Mouse (Mus musculus): ENCODE measurements around the gene Zfp764. TPM values are rescaled to one million over a fixed set of nuclear protein-coding genes. Genes with fewer than 3 reads are reported as not detected.
"Not testable (repeated sequence)": the region's sequence is repeated elsewhere in the genome, so short reads cannot be mapped to it uniquely, and the experiment has no call there.

Zfp764 gene
- polyA plus RNA-seq, 1 experiment from 2014 or later = 6.6 TPM

DNA sequence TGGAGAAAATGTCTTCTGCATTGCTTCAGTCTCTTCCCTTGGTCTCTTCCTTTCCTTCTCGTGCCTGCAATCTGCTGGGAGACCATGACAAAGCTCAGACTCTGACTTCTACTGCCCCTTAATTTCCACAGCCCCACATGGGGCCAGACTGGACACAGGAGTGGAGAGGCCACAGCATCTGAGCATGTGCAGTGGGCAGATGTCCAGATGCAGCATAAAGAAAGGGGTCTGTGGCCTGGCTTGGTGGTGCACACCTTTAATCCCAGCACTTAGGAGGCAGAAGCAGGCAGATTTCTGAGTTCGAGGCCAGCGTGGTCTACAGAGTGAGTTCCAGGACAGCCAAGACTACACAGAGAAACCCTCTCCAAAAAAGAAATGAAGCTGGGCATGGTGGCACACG is 21.1 kb downstream of the Zfp764 start:
- not testable (repeated sequence) for H3K9me3 ChIP-seq; H3K4me3 ChIP-seq; DNase-seq (ENCODE audit: low spot score); H3K27me3 ChIP-seq (ENCODE audit: insufficient read depth, poor library complexity, severe bottlenecking); H3K27ac ChIP-seq
- 92% methylated on average over 4 of the region's 4 CpGs for WGBS
- H3K4me1 ChIP-seq = peaks cover 13% of the 10 kb centered on the region
- H3K36me3 ChIP-seq = peaks cover 30% of the 10 kb centered on the region

DNA sequence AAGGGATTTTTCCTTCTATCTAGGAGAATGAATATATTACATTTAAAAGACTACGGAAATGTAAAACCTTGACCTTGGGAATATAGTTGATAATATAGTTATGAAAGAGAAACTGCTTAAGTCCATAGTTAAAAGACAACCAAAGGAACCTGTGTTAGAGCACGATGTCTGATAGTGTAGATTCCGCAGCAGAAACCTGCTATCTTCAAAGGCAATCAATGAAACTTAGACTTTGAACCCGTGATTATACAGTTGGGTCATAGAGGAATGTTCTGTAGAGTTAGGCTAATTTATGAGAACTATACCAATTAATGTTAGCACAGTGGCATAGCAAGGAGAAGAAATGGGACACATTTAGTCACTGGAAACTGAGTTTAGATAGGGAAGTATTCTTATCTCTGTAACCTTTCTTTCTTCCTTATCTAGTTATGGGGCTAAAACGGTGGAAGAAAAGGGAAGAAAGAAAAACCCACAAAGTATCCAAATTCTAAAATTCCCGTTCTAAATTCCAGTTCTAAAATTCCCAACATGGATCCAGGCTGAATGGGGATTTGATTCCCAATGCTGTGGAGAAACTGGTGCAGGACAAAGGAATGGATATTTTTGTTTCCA is 28.2 kb downstream of the Zfp764 start:
- peaks cover 19% of the 10 kb centered on the region for H3K36me3 ChIP-seq
- WGBS = 62% methylated on average over 6 of the region's 6 CpGs
- H3K27ac ChIP-seq = no peak overlapping the region
- no peak for DNase-seq (ENCODE audit: low spot score)
- H3K4me1 ChIP-seq = 0 out of 2 replicates have a peak, but pooled peaks cover 3% of the 10 kb centered on the region
- H3K4me3 ChIP-seq = no peak overlapping the region
- H3K9me3 ChIP-seq = no peaks in the 10 kb centered on the region
- no peaks in the 10 kb centered on the region for H3K27me3 ChIP-seq (ENCODE audit: insufficient read depth, poor library complexity, severe bottlenecking)

DNA sequence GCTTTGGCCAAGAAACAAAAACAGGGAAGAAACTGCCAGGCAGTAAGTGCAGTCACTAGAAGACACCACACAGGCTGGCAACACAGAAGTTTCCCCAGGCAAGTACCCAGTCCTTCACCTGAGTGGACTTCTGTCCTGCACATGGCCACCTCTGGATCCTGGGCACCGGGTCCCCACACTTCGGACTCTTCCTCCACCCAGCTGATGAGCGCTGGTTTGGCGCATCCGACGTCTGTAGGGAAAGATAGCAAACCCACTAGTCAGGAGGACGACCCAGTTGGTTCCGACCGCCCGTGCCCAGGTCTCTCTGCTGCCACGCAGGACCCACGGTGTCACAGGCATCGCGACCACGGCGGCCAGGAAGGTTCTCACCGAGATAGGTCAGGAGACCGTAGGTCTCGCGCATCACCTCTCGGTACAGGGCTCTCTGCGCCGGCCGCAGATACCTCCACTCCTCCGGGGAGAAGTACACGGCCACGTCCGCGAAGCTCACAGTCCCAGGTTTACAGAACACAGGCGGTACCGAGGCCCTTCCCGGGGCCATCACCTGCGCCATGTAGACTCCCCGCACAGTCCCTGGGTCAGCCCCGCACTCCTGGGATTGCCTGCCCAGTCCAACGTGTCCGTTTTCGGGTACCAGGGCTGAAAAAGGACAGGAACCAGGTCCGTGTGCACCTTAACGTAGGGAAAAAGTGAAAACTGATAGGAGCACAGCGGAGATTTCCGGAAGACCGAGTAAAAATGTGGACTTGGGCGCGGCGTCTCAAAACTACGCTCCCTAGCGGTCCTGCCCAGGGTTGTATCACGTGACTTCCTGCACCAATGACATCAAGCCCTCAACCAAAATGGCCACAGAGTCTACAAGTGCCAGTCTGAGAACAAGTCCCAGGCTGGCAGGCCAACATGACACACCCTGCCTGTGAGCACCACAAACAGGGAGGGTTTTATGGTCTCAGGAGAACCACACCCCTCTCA is 31.1 kb downstream of the Zfp764 start, which contains the start of gene Zfp747:
Gene Zfp747 (minus strand): TSS at position 780 of the 975 bp plus-strand sequence.
- Histone ChIP-seq H3K36me3 (peaks cover 24% of the 10 kb centered on the region), H3K27ac (peak within 1 kb of the TSS; percentile 89), H3K4me3 (peak within 1 kb of the TSS; percentile 79)
- 3% methylated on average over 49 of the region's 49 CpGs for WGBS
- not testable (repeated sequence) for H3K9me3 ChIP-seq; H3K4me1 ChIP-seq; H3K27me3 ChIP-seq (ENCODE audit: insufficient read depth, poor library complexity, severe bottlenecking)
- peak; percentile 96 for DNase-seq (ENCODE audit: low spot score)

DNA sequence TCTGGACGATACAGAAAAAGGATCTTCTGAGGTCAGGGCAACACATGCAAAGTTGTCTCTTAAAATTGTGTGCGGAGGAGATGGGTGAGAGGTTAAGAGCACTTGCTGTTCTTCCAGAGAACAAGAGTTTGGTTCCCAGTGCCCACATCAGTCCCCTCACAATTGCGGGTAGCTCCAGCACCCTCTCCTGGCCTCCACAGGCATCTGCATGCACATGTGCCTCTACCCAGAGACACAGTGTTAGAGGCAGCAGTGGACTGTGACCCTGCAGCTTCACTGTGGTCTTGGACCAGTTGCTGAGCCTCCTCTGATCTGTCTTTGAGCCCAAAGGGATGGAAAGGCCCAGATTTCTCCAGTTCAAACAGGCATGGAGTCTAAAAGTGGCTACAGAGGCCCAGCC is 34.8 kb downstream of the Zfp764 start:
- WGBS = 71% methylated on average over 3 of the region's 3 CpGs
- not testable (repeated sequence) for H3K27ac ChIP-seq; DNase-seq (ENCODE audit: low spot score); H3K27me3 ChIP-seq (ENCODE audit: insufficient read depth, poor library complexity, severe bottlenecking); H3K4me3 ChIP-seq; H3K9me3 ChIP-seq; H3K4me1 ChIP-seq
- H3K36me3 ChIP-seq = peaks cover 24% of the 10 kb centered on the region

DNA sequence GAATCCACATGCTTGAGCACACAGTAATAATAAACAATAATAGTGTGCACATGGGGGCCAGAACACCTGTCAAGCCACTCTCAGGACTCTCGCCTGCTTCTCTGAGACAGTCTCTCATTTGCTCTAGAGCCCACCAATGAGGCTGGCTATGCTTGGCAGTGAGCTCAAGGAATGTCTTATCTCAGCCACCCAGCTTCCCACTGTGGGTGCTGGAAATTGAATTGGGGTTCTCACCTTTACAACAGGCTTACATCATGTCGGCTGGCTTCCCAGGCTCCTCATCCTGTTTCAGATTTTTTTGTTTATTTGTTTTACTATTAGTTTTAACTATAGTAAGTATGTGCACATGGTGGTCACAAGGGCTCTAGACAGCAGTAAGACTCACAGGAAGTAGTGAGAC is 35.4 kb downstream of the Zfp764 start:
- no peak for DNase-seq (ENCODE audit: low spot score)
- Histone ChIP-seq H3K27ac (no peak overlapping the region), H3K36me3 (peaks cover 24% of the 10 kb centered on the region), H3K9me3 (no peaks in the 10 kb centered on the region), H3K4me3 (no peak overlapping the region), H3K4me1 (0 out of 2 replicates have a peak, but pooled peaks cover 3% of the 10 kb centered on the region), H3K27me3 (ENCODE audit: insufficient read depth, poor library complexity, severe bottlenecking) (no peaks in the 10 kb centered on the region)
- WGBS = 65% methylated on average over 2 of the region's 2 CpGs

DNA sequence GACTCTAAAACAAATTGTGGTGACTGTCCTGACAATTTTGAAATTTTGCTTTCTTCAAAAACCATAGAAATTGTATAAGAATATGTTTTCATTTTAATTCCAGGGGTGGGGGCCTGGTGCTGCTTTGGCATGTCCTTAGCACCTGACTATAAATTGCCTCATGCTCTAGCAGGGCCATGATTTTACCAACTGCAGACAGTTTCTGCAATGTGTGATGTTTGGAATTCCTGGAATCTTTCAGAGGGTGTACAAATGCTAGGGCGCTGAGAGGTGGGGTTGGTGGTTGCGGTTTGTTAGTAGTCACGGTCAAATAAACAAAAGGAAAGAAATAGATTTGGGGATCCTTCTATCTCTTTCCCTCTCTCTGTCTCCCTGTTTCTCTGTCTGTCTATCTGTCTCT is 40.4 kb downstream of the Zfp764 start:
- peaks cover 30% of the 10 kb centered on the region for H3K27me3 ChIP-seq (ENCODE audit: insufficient read depth, poor library complexity, severe bottlenecking)
- DNase-seq (ENCODE audit: low spot score) = no peak
- 0 out of 2 replicates have a peak, but pooled peaks cover under 1% of the 10 kb centered on the region for H3K36me3 ChIP-seq
- no peak overlapping the region for H3K27ac ChIP-seq
- H3K4me3 ChIP-seq = no peak overlapping the region
- 65% methylated on average over 3 of the region's 3 CpGs for WGBS
- no peaks in the 10 kb centered on the region for H3K9me3 ChIP-seq
- H3K4me1 ChIP-seq = peaks cover 7% of the 10 kb centered on the region

DNA sequence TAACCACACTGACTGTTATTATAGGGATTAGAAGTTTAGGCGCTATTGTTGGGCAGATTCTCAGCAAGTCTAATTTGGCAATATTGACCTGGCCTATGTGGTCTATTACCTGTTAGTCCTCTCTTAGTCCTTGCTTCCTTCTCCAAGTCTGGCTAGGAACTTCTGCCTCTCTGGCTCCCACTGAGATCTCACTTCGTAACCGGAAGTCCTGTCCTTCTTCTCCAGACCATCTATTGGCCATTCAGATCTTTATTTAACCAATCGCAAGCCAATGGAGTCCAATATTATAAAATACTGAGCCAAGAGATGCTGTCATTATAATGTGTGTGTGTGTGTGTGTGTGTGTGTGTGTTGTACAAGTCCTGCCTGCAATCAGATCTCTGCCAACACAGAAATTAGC is 42.5 kb downstream of the Zfp764 start:
- Histone ChIP-seq H3K4me3 (peak overlapping the region; percentile 66), H3K27me3 (ENCODE audit: insufficient read depth, poor library complexity, severe bottlenecking) (peaks cover 45% of the 10 kb centered on the region), H3K9me3 (no peaks in the 10 kb centered on the region), H3K27ac (no peak overlapping the region), H3K36me3 (no peaks in the 10 kb centered on the region), H3K4me1 (peaks cover 7% of the 10 kb centered on the region)
- DNase-seq (ENCODE audit: low spot score) = peak; percentile 25
- 52% methylated on average over 4 of the region's 4 CpGs for WGBS

DNA sequence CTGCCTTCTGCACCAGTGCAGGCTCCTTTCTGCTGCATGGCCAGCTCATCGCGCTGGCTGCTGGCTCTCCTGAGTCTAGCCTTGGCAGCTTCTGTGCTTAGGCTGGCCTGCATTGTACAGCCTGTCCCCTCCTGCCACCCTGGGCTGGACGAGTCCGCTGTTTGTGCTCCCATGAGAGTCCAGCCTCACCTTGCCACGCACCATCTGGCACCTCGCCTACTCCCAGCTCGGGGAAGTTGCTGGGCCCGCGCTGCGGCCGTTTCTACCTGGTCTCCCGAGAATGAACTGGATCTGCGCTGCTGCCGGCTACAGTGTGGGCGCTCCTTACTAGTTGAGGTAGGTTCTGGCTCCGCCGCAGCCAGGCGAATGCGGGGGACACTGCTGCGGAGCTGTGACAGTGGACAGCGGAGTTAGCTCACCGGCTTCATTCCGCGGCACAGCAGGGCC is 43.1 kb downstream of the Zfp764 start:
- Histone ChIP-seq H3K36me3 (no peaks in the 10 kb centered on the region), H3K9me3 (no peaks in the 10 kb centered on the region), H3K27ac (peak overlapping the region; percentile 60; the same call in 1 of the 2 replicates), H3K4me1 (peaks cover 7% of the 10 kb centered on the region), H3K27me3 (ENCODE audit: insufficient read depth, poor library complexity, severe bottlenecking) (peaks cover 48% of the 10 kb centered on the region), H3K4me3 (peak overlapping the region; percentile 66)
- WGBS = 1% methylated on average over 24 of the region's 24 CpGs
- peak; percentile 76 for DNase-seq (ENCODE audit: low spot score)

DNA sequence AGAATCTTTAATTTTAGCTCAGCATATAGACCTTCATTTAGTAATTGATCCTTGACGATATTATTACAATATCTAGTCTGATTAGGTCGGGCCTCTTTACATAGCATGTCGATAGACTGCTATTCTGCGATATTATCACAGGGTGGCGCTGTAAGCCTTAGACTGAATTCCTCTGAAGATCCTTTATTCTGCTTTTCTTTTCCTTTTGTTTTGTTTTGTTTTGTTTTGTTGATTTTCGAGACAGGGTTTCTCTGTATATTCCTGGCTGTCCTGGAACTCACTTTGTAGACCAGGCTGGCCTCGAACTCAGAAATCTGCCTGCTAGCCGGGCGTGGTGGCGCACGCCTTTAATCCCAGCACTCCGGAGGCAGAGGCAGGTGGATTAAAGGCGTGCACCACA is 44.2 kb downstream of the Zfp764 start:
- not testable (repeated sequence) for H3K4me1 ChIP-seq; H3K27ac ChIP-seq; H3K9me3 ChIP-seq; H3K36me3 ChIP-seq; DNase-seq (ENCODE audit: low spot score)
- peaks cover 51% of the 10 kb centered on the region for H3K27me3 ChIP-seq (ENCODE audit: insufficient read depth, poor library complexity, severe bottlenecking)
- 28% methylated on average over 13 of the region's 13 CpGs for whole genome bisulfite sequencing
- H3K4me3 ChIP-seq = peak overlapping the region; percentile 29; the same call in 1 of the 2 replicates

DNA sequence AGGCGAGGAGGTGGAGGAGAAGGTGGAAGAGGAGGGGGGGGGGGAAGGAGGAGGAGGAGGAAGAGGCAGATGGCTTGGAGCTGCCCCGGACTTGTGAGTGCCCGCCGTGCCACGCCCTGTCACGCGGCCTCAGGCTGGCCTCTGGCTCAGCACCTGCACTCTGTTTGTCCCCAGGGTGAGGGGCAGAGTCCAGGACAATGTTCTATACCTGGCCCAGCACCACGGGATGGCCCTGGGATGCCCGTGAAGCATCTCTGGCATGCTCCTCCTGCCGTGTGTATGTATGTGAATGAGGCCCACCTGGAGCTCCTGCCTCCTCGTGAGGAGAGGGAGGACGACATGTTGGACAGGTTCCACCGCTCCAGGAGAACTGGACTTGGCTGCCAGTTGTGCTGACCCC is 45.2 kb downstream of the Zfp764 start:
- Histone ChIP-seq H3K4me1 (peaks cover 7% of the 10 kb centered on the region), H3K27me3 (ENCODE audit: insufficient read depth, poor library complexity, severe bottlenecking) (peaks cover 51% of the 10 kb centered on the region), H3K36me3 (no peaks in the 10 kb centered on the region), H3K27ac (no peak overlapping the region), H3K4me3 (no peak overlapping the region), H3K9me3 (no peaks in the 10 kb centered on the region)
- DNase-seq (ENCODE audit: low spot score) = no peak
- WGBS = 53% methylated on average over 12 of the region's 13 CpGs

DNA sequence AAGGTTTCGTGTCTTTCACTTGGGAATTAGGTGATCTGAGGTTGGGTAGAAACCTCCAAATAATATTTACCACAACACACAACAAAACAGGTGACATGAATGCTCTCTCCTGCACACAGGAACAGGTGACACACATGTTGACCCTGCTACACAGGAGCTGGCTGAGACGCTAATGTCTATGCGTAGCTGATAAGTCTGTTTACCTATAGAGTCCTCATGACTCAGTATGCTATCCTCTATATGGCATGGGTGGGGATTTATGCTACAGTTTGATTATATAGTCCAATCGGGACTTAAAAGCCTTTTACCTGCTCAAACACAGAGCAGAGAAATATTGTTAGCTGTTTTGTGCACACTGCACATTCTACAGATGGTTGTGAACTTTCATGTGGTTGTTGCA is 46.4 kb downstream of the Zfp764 start:
- Histone ChIP-seq H3K4me1 (peaks cover 7% of the 10 kb centered on the region), H3K4me3 (no peak overlapping the region), H3K27me3 (ENCODE audit: insufficient read depth, poor library complexity, severe bottlenecking) (peaks cover 46% of the 10 kb centered on the region), H3K9me3 (no peaks in the 10 kb centered on the region), H3K36me3 (no peaks in the 10 kb centered on the region), H3K27ac (no peak overlapping the region)
- 70% methylated on average over 4 of the region's 4 CpGs for whole genome bisulfite sequencing
- no peak for DNase-seq (ENCODE audit: low spot score)

DNA sequence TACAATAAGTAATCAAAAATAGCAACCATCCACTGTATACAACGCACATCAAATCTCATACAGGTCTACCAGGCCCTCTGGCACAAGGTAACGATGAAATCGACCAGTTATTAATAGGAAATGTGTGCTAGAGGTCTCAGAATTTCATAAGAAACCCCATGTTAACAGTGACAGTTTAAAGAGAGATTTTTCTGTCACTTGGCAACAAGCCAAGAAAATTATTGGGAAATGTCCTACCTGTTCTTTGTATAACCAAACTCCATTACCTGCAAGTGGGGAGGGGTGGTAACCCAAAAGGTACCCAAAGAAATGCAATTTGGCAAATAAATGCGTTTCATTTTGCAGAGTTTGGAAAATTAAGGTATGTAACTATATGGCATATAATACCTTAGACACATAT is 48.1 kb downstream of the Zfp764 start:
- H3K27me3 ChIP-seq (ENCODE audit: insufficient read depth, poor library complexity, severe bottlenecking) = peaks cover 30% of the 10 kb centered on the region
- no peak for DNase-seq (ENCODE audit: low spot score)
- H3K27ac ChIP-seq = no peak overlapping the region
- peaks cover 2% of the 10 kb centered on the region for H3K4me1 ChIP-seq
- no peaks in the 10 kb centered on the region for H3K9me3 ChIP-seq
- H3K36me3 ChIP-seq = no peaks in the 10 kb centered on the region
- WGBS = 64% methylated on average over 4 of the region's 4 CpGs
- no peak overlapping the region for H3K4me3 ChIP-seq

DNA sequence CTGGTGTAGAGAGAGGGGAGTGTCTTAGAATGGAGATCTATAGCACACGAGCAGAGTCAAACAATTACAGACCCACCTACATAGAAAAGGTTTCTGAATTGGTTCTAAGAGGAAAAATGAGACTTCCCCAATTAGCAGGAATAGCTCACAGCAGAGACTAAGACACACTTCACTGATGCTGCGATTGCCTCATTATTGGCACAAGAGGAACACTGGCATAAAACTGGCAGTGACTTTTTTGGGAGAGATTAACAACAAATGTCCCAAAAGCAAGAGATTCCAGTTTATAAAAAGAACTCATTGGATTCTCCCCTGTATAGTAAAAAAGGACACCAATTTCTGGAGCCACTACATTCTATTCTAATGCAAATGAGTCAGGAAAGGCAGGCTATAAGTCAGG is 48.8 kb downstream of the Zfp764 start:
- H3K36me3 ChIP-seq = no peaks in the 10 kb centered on the region
- H3K4me1 ChIP-seq = no peaks in the 10 kb centered on the region
- peaks cover 27% of the 10 kb centered on the region for H3K27me3 ChIP-seq (ENCODE audit: insufficient read depth, poor library complexity, severe bottlenecking)
- no peaks in the 10 kb centered on the region for H3K9me3 ChIP-seq
- H3K4me3 ChIP-seq = no peak overlapping the region
- no peak for DNase-seq (ENCODE audit: low spot score)
- H3K27ac ChIP-seq = no peak overlapping the region
- 73% methylated on average over 2 of the region's 2 CpGs for WGBS
